Mouse (Mus musculus): ENCODE data around the gene Sdhd. TPM values are rescaled to one million over a fixed set of nuclear protein-coding genes. Genes with fewer than 3 reads are reported as not detected.
A peak's percentile ranks its signal among the peaks of the same experiment; 100 is the strongest.
"Not testable (repeated sequence)": the region's sequence is repeated elsewhere in the genome, so short reads cannot be mapped to it uniquely, and the experiment has no call there.

Gene Sdhd
- polyA plus RNA-seq (2015; fragmentation: Nextera tagmentation; extraction: Ambion mirVana) = 544 and 560 TPM in 2 replicates

GRCm38 (mm10) chr9:50603189-50603997 lies at the start of gene Sdhd, which contains the start of gene Timm8b:
TSS of gene Sdhd (minus strand) at chr9:50603812.
TSS of gene Timm8b (plus strand) at chr9:50603910.
- H3K36me3 ChIP-seq = peaks cover 12% of the 10 kb centered on the region
- H3K9me3 ChIP-seq = no peaks in the 10 kb centered on the region
- peak within 1 kb of the TSS; percentile 87 for H3K27ac ChIP-seq
- H3K4me3 ChIP-seq (replicated peaks) = peak within 1 kb of the TSS; percentile 70
- H3K4me1 ChIP-seq (replicated peaks) = peaks cover 10% of the 10 kb centered on the region
- H3K27me3 ChIP-seq (replicated peaks) = no peaks in the 10 kb centered on the region
- H3K9ac ChIP-seq = peak within 1 kb of the TSS; percentile 86
- peak within 1 kb of the TSS; percentile 61 for H3K4me2 ChIP-seq (replicated peaks)
- peak; percentile 98 for ATAC-seq
- under 1% methylated on average over 48 of the region's 48 CpGs for WGBS

DNA sequence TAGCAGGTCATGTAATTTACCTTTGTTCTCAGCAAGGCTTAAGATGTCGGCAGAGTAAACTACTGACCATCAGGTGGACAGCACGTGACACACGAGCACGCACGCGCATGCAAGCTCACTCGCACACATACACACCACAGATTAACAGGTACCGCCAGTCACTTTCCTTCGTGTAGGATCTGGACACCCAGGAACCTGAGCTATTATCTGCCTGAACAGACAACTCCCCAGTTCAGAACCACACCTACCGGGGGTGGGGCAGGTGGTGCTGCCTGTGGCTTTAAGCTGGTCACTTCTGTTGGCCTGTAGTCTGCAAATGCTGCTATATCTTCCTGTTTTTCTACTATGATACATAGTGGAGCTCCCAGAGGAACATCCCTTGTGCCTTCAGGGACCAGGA lies 46.9 kb upstream of the Sdhd start:
- Histone ChIP-seq H3K4me2 (replicated peaks) (no peak overlapping the region), H3K4me3 (replicated peaks) (no peak overlapping the region), H3K4me1 (replicated peaks) (no peaks in the 10 kb centered on the region), H3K36me3 (peaks cover 14% of the 10 kb centered on the region), H3K27ac (no peak overlapping the region), H3K9me3 (no peaks in the 10 kb centered on the region), H3K27me3 (replicated peaks) (no peaks in the 10 kb centered on the region), H3K9ac (no peak overlapping the region)
- ATAC-seq = no peak
- 94% methylated on average over 10 of the region's 10 CpGs for WGBS

GRCm38 (mm10) chr9:50646826-50647370 lies 43.3 kb upstream of the Sdhd start:
- Histone ChIP-seq H3K4me1 (replicated peaks) (no peaks in the 10 kb centered on the region), H3K9ac (no peak overlapping the region), H3K4me2 (replicated peaks) (no peak overlapping the region), H3K4me3 (replicated peaks) (no peak overlapping the region), H3K27me3 (replicated peaks) (no peaks in the 10 kb centered on the region), H3K27ac (no peak overlapping the region), H3K9me3 (no peaks in the 10 kb centered on the region), H3K36me3 (peaks cover 19% of the 10 kb centered on the region)
- ATAC-seq = no peak
- 84% methylated on average over 10 of the region's 10 CpGs for WGBS

- ATAC-seq = no peak
- Histone ChIP-seq H3K9ac (no peak overlapping the region), H3K4me3 (replicated peaks) (no peak overlapping the region), H3K27me3 (replicated peaks) (no peaks in the 10 kb centered on the region), H3K4me2 (replicated peaks) (no peak overlapping the region), H3K27ac (no peak overlapping the region), H3K36me3 (peaks cover 14% of the 10 kb centered on the region), H3K9me3 (no peaks in the 10 kb centered on the region), H3K4me1 (replicated peaks) (no peaks in the 10 kb centered on the region)
- 93% methylated on average over 11 of the region's 11 CpGs for WGBS
Observed at GRCm38 (mm10) chr9:50634270-50634669, 30.7 kb upstream of the Sdhd start.

GRCm38 (mm10) chr9:50633059-50633458 lies 29.4 kb upstream of the Sdhd start:
- no peak for ATAC-seq
- no peaks in the 10 kb centered on the region for H3K27me3 ChIP-seq (replicated peaks)

GRCm38 (mm10) chr9:50632016-50632688 lies 28.5 kb upstream of the Sdhd start:
- H3K27me3 ChIP-seq (replicated peaks) = no peaks in the 10 kb centered on the region
- no peak overlapping the region for H3K27ac ChIP-seq
- peaks cover 14% of the 10 kb centered on the region for H3K36me3 ChIP-seq
- no peaks in the 10 kb centered on the region for H3K9me3 ChIP-seq
- peak; percentile 36; the same call in 1 of the 2 replicates for ATAC-seq
- no peak overlapping the region for H3K4me3 ChIP-seq (replicated peaks)
- no peaks in the 10 kb centered on the region for H3K4me1 ChIP-seq (replicated peaks)
- no peak overlapping the region for H3K4me2 ChIP-seq (replicated peaks)
- H3K9ac ChIP-seq = no peak overlapping the region
- 84% methylated on average over 6 of the region's 6 CpGs for WGBS

More at GRCm38 (mm10) chr9:50633059-50633458, 29.4 kb upstream of the Sdhd start:
- peaks cover 14% of the 10 kb centered on the region for H3K36me3 ChIP-seq
- 70% methylated on average over 2 of the region's 2 CpGs for WGBS
- H3K27ac ChIP-seq = no peak overlapping the region
- H3K9ac ChIP-seq = no peak overlapping the region
- no peak overlapping the region for H3K4me2 ChIP-seq (replicated peaks)
- no peaks in the 10 kb centered on the region for H3K4me1 ChIP-seq (replicated peaks)
- H3K4me3 ChIP-seq (replicated peaks) = no peak overlapping the region
- no peaks in the 10 kb centered on the region for H3K9me3 ChIP-seq

- ATAC-seq; H3K27ac ChIP-seq; H3K4me3 ChIP-seq (replicated peaks); H3K27me3 ChIP-seq (replicated peaks); H3K4me2 ChIP-seq (replicated peaks); H3K9ac ChIP-seq; H3K4me1 ChIP-seq (replicated peaks); H3K9me3 ChIP-seq: not testable (repeated sequence)
- WGBS = 93% methylated on average over 6 of the region's 8 CpGs
- H3K36me3 ChIP-seq = peaks cover 14% of the 10 kb centered on the region; the same call in 1 of the 2 replicates
Observed at GRCm38 (mm10) chr9:50630903-50631302, 27.3 kb upstream of the Sdhd start.

- H3K27me3 ChIP-seq (replicated peaks) = no peaks in the 10 kb centered on the region
- H3K9ac ChIP-seq = no peak overlapping the region
- H3K36me3 ChIP-seq = peaks cover 10% of the 10 kb centered on the region
- no peaks in the 10 kb centered on the region for H3K9me3 ChIP-seq
- H3K27ac ChIP-seq = no peak overlapping the region
- 0 out of 2 replicates have a peak, but pooled peaks cover 2% of the 10 kb centered on the region for H3K4me1 ChIP-seq (replicated peaks)
- ATAC-seq = no peak
- peak overlapping the region; percentile 71 for H3K4me2 ChIP-seq (replicated peaks)
- 60% methylated on average over 9 of the region's 9 CpGs for WGBS
- H3K4me3 ChIP-seq (replicated peaks) = peak overlapping the region; percentile 100
Observed at GRCm38 (mm10) chr9:50617794-50618330, 14.2 kb upstream of the Sdhd start.

DNA sequence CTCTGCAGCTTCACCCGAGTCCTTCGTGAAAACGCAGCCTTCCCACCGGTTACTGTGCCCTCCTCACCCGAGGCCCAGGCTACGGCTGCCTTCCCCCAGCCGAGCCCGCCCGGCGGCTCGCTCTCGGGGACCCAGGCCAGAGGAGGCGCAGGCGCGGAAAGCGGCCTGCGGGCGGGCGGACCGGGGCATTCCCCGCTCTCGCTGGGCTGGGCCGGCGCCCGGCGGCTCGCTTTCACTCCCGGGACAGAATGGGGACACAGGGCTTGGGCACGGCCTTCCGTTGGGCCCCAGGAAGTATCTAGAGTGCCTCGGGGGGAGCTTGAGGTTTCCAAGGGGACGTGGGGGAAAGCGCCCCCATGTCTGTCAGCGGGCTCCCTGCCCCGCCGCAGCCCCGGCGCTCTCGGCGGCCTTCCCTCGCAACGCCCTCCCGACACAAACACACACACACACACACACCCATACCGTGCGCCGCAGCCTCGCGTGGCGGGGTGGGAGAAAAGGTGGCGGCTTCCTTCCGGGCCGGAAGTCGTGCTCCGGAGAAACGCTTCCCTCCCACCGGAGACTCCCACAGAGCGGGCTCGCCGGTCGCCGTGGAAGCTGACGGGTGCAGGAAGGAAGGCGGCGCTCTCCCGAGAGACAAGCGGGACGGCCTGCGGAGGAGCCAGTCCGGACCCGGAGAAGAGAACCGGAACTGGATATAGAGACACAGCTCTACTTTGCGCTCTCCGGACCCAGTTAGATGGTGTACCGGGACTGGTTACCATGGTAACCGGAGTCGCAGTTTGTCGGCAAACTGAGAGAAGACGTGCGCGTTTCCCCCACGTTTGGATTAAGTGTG lies 13.4 kb upstream of the Sdhd start, which contains the start of the genes Pih1d2 and Nkapd1:
Gene Pih1d2, plus strand, starts transcription at position 556 of the 838 bp plus-strand sequence.
Gene Nkapd1, minus strand, starts transcription at position 699 of the 838 bp plus-strand sequence.
- H3K4me2 ChIP-seq (replicated peaks) = peak within 1 kb of the TSS; percentile 71
- no peaks in the 10 kb centered on the region for H3K9me3 ChIP-seq
- H3K4me1 ChIP-seq (replicated peaks) = 0 out of 2 replicates have a peak, but pooled peaks cover 2% of the 10 kb centered on the region
- ATAC-seq = peak; percentile 96
- under 1% methylated on average over 81 of the region's 81 CpGs for WGBS
- H3K4me3 ChIP-seq (replicated peaks) = peak within 1 kb of the TSS; percentile 100
- peak within 1 kb of the TSS; percentile 98 for H3K9ac ChIP-seq
- peak within 1 kb of the TSS; percentile 96 for H3K27ac ChIP-seq
- H3K27me3 ChIP-seq (replicated peaks) = no peaks in the 10 kb centered on the region
- peaks cover 12% of the 10 kb centered on the region for H3K36me3 ChIP-seq

- peak overlapping the region; percentile 100 for H3K4me3 ChIP-seq (replicated peaks)
- ATAC-seq = no peak
- 37% methylated on average over 11 of the region's 11 CpGs for WGBS
- H3K9me3 ChIP-seq = no peaks in the 10 kb centered on the region
- H3K27ac ChIP-seq = peak overlapping the region; percentile 96; the same call in 1 of the 2 replicates
- H3K36me3 ChIP-seq = peaks cover 12% of the 10 kb centered on the region
- H3K9ac ChIP-seq = peak overlapping the region; percentile 98
- H3K4me1 ChIP-seq (replicated peaks) = 0 out of 2 replicates have a peak, but pooled peaks cover 2% of the 10 kb centered on the region
- peak overlapping the region; percentile 71 for H3K4me2 ChIP-seq (replicated peaks)
- H3K27me3 ChIP-seq (replicated peaks) = no peaks in the 10 kb centered on the region
Observed at GRCm38 (mm10) chr9:50616161-50616560, 12.5 kb upstream of the Sdhd start.

DNA sequence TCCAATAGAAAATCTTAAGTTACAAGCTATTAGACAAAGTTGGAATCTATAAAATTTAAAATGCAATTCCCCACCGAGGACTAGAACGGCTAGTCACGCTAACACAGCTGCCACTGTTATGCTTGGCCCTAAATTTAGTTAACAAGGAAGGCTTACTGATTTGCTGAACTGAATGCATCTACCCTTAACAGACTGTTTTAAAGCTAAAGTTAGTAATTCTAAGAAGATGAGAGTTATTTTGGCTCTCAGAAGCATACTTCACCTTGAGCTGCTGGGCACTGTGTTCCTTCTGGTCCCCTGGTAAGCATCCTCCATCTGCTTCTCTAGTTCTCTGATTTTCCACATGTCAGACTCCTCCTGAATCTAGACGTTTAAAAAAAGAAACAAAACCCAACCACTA lies 8.5 kb upstream of the Sdhd start:
- Histone ChIP-seq H3K4me3 (replicated peaks) (no peak overlapping the region), H3K9me3 (no peaks in the 10 kb centered on the region), H3K36me3 (peaks cover 19% of the 10 kb centered on the region), H3K9ac (no peak overlapping the region), H3K27me3 (replicated peaks) (no peaks in the 10 kb centered on the region), H3K4me2 (replicated peaks) (no peak overlapping the region), H3K27ac (no peak overlapping the region), H3K4me1 (replicated peaks) (no peaks in the 10 kb centered on the region)
- 90% methylated on average over 4 of the region's 4 CpGs for WGBS
- ATAC-seq = no peak

All from intestine, embryonic 15.5 days (tissue).